Mouse (Mus musculus) naive thymus-derived CD4-positive, alpha-beta T cell, adult 2 months (primary cell): ENCODE data around the gene Ptprd.

ENCODE experiments used
- DNase-seq: peaks from one replicate; pipeline ENCODE4 v3.0.0-alpha.2; 2011; ENCODE audit warnings: low read depth

Gene Ptprd

GRCm38 (mm10) chr4:78211529-78212494 lies at the start of gene Ptprd:
Gene Ptprd, minus strand, starts transcription at chr4:78211961.
- no peak for DNase-seq

- no peak for DNase-seq
Measured at GRCm38 (mm10) chr4:78235820-78236219, 24.1 kb upstream of the Ptprd start.

DNA sequence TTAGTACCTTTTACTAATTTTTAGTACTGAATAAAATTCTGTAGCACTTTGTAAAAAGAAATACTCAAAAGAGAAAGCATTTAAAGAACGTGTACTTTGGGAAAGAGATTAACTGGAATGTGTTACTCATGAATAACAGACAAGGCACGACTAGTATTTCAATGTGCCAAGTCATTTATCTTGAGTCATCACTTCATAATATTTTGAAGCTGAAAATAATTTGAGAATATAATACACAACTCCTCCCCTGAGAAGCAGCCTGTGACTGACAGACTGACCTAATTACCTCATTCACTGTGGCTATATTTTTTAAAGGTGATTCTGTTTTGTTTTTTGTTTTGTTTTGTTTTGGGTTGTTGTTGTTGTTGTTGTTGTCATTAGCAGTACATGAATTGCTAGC lies 23.6 kb upstream of the Ptprd start:
- DNase-seq: no peak

GRCm38 (mm10) chr4:78234681-78235080 lies 22.9 kb upstream of the Ptprd start:
- DNase-seq: no peak

GRCm38 (mm10) chr4:78213949-78214348 lies 2.2 kb upstream of the Ptprd start:
- no peak for DNase-seq

DNA sequence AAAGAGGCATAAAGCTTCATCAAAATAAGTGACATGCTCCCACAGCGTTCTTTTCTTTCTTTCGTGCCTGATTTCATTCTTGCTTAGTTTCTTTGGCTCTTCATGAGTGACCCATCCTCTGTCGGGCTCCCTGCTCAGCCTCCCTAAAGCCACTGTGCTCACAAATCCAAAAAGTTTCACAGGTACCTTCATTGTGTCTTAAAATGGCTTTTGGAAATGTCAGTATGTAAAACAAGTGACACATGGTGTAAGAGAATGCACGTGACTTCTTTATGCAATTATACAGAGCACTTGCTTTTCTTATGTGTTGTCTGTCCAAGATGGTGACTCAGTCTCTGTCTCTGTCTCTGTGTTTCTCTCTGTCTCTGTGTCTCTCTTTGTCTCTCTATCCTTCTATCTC lies 1.2 kb upstream of the Ptprd start:
- no peak for DNase-seq

DNA sequence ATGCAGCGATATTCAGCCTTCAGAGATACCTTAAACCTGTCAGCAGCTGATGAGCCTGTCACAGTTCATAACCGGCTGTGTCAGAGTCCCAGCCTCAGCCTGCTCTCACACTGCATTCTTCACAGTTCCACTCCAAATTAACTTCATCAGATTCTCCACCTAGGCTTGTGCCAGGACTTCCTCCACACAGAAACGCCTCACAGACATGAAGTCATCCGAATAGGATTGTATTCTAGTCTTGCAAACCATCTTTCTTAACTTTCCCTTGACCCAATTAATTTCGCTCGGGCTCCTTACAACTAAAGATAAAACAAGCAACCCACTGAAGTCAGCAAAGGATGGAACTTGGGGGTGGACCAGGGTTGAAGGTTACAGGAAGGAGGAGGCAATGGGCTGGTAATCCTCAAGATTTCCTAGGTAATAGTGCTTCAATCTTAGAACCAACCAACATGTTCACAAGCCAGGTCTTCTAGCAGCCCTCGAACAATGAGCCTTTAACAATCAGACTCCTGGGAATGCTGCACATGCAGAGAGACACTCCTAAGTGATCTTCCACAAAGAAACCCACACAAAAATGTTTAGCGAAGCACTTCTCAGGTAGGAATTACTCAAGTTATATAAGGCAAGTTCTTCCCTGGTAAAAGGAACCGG lies 758 bp downstream of the Ptprd start:
- DNase-seq: no peak

- no peak for DNase-seq
Measured at GRCm38 (mm10) chr4:78205018-78205417, 6.7 kb downstream of the Ptprd start.

GRCm38 (mm10) chr4:78168447-78168846 lies 43.3 kb downstream of the Ptprd start:
- DNase-seq: no peak

GRCm38 (mm10) chr4:78160451-78160850 lies 51.3 kb downstream of the Ptprd start:
- DNase-seq: no peak

DNA sequence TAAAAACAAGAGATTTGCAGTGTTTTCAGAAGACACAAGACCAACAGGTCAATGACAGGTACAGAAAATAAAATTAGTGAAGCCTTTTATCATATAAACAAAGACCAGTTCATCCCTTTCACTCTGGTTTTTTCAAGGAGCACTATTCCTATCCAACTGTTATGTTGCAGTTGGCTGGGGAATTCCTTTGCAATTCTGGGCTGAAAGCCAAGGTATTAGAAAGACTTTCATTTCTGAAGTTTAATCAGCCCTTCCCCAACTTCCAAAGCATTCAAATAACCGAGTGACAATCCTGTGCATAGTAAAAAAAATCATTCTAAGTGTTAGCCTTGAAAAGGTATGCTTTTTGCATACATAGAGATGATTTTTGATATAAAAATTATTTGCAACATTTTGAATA lies 61.2 kb downstream of the Ptprd start:
- no peak for DNase-seq

- DNase-seq: no peak
Measured at GRCm38 (mm10) chr4:78142767-78143148, 69.0 kb downstream of the Ptprd start.

DNA sequence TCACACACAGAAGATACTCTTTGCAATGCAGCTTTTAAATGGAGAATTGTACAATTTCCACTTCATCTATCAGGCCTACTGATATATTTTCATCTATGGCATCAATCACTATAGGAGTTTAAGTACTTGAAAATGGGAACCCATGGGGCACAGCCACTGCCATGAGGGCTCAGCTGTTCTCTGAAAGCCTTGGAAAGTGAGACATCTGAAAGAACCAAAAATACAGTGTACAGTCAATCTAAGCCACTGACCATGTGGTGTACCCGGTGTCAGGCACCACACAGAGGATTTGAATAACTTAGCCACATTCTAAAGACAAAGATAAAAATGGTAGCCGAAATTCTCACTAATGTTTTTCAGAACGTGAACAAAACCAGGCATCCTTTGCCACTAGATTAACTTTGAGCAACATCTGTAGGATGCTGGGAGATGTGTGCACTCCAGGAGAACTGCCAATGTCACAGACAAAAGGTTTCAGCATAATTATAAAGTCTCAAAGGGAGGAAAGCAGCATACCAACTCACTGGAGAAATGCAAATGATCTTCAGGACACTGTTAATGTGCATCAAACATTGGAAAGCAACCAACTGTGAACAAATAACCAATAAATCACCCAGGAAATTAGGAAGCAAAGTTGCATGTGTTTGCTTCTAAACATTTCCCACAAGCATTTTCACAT lies 69.5 kb downstream of the Ptprd start:
- no peak for DNase-seq

- no peak for DNase-seq
Measured at GRCm38 (mm10) chr4:78110898-78111297, 100.9 kb downstream of the Ptprd start.

- DNase-seq: no peak
Measured at GRCm38 (mm10) chr4:78097526-78097925, 114.2 kb downstream of the Ptprd start.

- DNase-seq: no peak
Measured at GRCm38 (mm10) chr4:78082744-78083143, 129.0 kb downstream of the Ptprd start.

DNA sequence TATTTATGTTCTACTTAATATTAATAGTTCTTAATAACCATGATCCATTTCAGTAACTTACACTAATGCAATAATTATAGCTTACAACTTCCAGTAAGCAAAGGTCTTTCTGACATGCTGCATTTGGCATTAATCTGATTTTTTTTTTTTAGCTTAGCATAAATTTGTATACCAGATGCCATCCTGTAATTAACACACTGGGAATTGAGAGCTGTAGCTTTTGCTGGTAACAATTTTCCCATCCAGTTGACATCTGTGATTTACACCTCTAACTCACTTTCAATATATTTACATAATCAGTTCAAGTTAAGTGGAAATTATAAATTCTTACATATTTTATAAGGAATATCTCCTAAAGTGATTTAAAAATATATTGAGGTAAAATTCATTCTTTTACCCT lies 134.3 kb downstream of the Ptprd start:
- DNase-seq: no peak

DNA sequence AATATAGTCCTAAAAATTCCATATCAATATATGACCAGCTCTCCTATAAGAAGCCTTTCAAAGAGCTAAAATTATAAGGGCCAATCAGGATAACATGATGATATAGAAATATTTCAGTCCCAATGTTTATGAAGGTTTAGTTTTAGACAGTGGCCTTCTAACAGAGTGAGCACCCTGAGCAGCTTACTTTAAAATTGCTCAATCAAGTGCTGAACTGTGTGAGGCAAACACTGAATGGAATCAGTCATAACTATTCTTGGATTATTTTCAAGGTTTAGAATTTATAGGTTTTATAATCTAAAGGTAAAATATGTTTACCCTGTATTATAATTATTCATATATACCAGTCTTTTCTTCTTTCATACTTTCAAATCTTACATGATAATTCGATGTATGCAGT lies 134.7 kb downstream of the Ptprd start:
- no peak for DNase-seq

DNA sequence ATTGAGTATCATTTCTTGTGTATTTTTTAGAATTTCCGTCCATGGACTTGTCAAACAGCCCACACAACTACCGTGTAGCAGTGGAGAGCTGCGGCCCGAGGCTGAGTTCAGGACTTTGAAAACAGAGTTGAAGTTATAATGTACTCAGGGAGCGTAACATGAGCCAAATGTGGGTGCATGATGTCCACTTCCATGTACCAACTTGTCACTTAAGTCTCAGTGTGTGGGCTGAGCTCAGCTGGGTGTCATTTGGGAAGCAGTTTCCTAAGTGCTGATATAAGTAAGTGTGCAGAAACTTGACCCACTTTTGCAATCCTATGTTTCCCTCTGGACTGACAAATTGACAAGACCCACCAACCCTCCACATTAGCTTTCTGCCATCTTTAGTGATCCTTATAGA lies 173.4 kb downstream of the Ptprd start:
- DNase-seq: no peak

GRCm38 (mm10) chr4:78002065-78002464 lies 209.7 kb downstream of the Ptprd start:
- DNase-seq: no peak

GRCm38 (mm10) chr4:77992709-77993108 lies 219.1 kb downstream of the Ptprd start:
- DNase-seq: no peak

DNA sequence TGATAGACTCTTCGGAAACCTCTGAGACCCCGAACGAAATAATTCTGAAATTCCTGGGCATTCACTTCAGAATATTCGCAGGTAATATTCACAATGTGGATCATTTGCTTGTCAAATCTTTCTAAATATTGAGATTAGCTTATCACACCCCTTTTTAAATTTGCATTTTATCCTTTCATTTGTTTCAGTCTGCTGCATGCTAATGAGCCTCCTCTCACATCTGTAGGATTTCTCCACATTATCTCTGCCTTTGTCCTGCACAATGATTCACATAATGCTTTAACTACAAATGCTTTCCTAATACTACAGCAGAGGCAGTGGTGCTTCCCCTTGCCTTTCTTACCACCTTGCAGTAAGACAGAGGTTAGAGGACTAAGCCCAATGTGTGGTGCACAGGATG lies 229.7 kb downstream of the Ptprd start:
- DNase-seq: no peak

DNA sequence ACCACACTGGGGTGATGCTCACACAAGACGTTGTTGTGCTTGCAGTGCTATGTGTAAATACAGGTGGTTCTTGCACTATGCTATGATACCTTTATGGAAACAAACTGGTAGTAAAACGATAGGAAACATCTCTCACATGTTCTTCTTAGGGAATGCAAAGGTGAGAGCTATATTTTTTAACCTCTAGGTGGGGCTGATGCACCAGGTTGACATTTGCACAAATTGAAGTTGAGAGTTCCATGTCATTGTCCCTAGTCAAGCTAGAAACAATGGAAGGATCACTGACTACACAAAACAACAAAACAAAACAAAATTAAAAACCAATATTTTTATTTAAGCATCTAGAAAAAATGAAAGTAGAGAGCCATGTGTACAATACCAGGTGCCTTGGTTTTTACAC lies 250.1 kb downstream of the Ptprd start:
- no peak for DNase-seq
